Mouse (Mus musculus): ENCODE measurements around the gene Slc22a12.

DNA sequence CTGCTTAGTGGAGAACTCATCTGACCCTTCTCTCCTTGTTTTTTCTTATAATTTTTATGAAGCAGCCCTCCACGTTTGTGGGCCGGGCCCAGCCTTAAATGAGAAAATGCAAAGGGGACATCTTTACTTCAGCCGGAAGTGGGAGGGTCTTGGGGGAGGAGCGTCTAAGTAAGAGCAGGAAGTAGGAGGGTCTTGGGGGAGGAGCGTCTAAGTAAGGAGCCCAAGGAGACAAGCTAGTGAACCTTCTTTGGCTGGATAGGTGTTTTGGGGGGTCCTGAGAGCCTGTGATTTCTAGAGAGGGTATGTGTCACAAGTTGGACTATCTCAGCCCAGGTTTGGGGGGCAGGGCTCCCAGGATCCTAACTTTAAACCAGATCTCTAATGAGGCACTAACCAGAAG, 27.4 kb downstream of the Slc22a12 start:
- no peak for TF ChIP-seq POLR2A (IDR thresholded peaks at IDR 0.05; ENCODE audit: borderline replicate concordance, extremely low read depth, low read depth, low read length)
- no peak for TF ChIP-seq CTCF (IDR thresholded peaks at IDR 0.05; ENCODE audit: insufficient read depth, low read length)

Measured in lung, adult 2 months (tissue).